Mouse (Mus musculus): ENCODE measurements at regions not wholly inside any gene's neighbourhood (a gene's known extent, or its start where the extent isn't known, plus 50 kb on each side); places are given as distances from the start of the nearest gene placed in this dataset.

DNA sequence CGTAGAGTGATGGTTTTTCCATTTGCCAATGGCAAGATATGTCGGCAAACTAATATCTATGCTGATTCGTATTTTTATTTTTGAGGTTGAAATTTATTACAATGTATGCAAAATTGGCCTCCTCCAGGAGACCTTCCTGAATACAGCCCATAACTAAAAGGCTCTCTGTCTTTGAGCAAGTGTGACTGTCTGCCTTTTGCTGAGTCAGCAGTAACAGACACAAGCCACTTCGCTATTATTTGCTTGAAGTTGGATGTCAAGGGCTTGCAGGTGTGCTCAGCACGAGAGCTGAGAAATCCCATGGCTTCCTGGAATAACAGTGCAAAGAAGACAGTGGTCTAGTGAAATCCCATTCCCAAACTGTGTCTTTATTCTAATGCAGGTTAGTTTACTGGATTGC lies 56.9 kb downstream of the Dmrt2 start:
- 89% methylated on average over 5 of the region's 5 CpGs for WGBS
- no peaks in the 10 kb centered on the region for H3K4me1 ChIP-seq (replicated peaks; ENCODE audit: control insufficient read depth, insufficient read depth, low read length)
- H3K9me3 ChIP-seq (ENCODE audit: control insufficient read depth, low read length), result no peaks in the 10 kb centered on the region
- H3K4me2 ChIP-seq (ENCODE audit: low read length), result no peak overlapping the region
- H3K36me3 ChIP-seq (ENCODE audit: control insufficient read depth, insufficient read depth), result no peaks in the 10 kb centered on the region
- no peak overlapping the region for H3K9ac ChIP-seq (replicated peaks; ENCODE audit: low read depth, low read length)
- H3K27me3 ChIP-seq (replicated peaks; ENCODE audit: control insufficient read depth, insufficient read depth, low read length), result no peaks in the 10 kb centered on the region
- no peak for ATAC-seq
- no peak overlapping the region for H3K27ac ChIP-seq (ENCODE audit: low read length)
- no peak overlapping the region for H3K4me3 ChIP-seq (replicated peaks; ENCODE audit: low read length)

DNA sequence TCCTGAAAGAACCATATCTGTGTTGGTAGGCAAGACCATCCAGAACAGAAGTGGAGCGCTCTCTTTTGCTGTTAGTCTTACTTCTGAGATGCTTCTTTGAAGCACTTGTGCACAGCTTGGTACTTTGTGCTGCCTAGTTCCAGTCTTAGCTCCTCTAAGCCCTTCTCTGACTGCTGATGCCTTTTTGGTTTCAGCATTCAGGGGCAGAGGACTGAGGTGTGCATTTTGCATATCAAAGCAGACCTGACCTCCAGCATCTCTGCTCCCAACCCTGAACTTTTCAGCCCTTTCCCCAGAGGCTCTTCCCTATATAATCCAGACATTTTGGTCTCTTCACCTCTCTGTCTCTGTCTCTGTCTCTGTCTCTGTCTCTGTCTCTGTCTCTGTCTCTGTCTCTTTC lies 57.4 kb downstream of the Dmrt2 start:
- Histone ChIP-seq H3K27ac (ENCODE audit: low read length) (no peak overlapping the region), H3K4me1 (replicated peaks; ENCODE audit: control insufficient read depth, insufficient read depth, low read length) (no peaks in the 10 kb centered on the region), H3K9ac (replicated peaks; ENCODE audit: low read depth, low read length) (no peak overlapping the region), H3K27me3 (replicated peaks; ENCODE audit: control insufficient read depth, insufficient read depth, low read length) (no peaks in the 10 kb centered on the region), H3K36me3 (ENCODE audit: control insufficient read depth, insufficient read depth) (no peaks in the 10 kb centered on the region), H3K4me3 (replicated peaks; ENCODE audit: low read length) (no peak overlapping the region), H3K9me3 (ENCODE audit: control insufficient read depth, low read length) (no peaks in the 10 kb centered on the region), H3K4me2 (ENCODE audit: low read length) (no peak overlapping the region)
- no peak for ATAC-seq
- WGBS, result 91% methylated on average over 1 of the region's 1 CpGs

DNA sequence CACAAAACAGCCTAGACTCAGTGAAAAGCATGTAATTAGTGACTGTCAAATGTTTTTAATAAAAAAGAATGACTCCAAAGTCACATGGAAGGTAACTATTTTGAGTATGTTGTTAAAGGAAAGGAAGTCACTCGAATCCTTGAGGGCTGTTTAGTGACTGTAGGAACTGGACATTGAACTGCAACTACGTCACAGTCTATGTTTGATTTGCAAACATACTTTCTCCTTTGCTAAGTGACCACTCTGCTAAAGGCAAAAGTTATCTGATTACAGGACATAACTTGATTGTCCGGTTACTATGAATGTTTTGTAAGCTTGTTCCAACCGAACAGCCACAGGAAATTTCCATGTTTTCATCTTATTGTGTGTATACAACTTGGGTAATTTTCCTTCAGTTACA lies 106.2 kb downstream of the Dmrt2 start:
- no peaks in the 10 kb centered on the region for H3K36me3 ChIP-seq (ENCODE audit: control insufficient read depth, insufficient read depth)
- no peaks in the 10 kb centered on the region for H3K27me3 ChIP-seq (replicated peaks; ENCODE audit: control insufficient read depth, insufficient read depth, low read length)
- H3K9ac ChIP-seq (replicated peaks; ENCODE audit: low read depth, low read length), result no peak overlapping the region
- H3K4me2 ChIP-seq (ENCODE audit: low read length), result no peak overlapping the region
- no peak for ATAC-seq
- H3K4me3 ChIP-seq (replicated peaks; ENCODE audit: low read length), result no peak overlapping the region
- no peaks in the 10 kb centered on the region for H3K9me3 ChIP-seq (ENCODE audit: control insufficient read depth, low read length)
- WGBS, result 88% methylated on average over 4 of the region's 4 CpGs
- H3K27ac ChIP-seq (ENCODE audit: low read length), result no peak overlapping the region
- no peaks in the 10 kb centered on the region for H3K4me1 ChIP-seq (replicated peaks; ENCODE audit: control insufficient read depth, insufficient read depth, low read length)

DNA sequence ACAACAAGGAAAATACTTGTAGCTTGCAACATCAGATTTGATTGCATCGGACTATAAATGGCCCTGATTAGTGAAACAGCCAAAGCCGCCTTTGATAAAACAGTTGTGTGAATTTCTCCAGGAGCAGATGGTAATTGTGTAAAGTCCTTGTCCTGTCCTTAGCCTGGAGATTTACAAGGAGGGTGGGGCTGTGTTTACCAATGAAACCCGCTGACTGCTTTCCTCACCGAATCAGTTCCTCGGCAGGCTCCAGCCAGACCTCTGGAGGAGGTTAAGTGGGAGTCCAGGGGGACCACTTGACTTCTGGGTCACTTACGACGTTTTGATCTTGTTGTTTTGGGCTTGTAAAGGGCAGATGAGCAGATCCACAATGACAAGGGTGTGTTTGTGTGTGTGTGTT lies 107.1 kb downstream of the Dmrt2 start:
- H3K27ac ChIP-seq (ENCODE audit: low read length), result no peak overlapping the region
- WGBS, result 75% methylated on average over 7 of the region's 7 CpGs
- no peak overlapping the region for H3K4me2 ChIP-seq (ENCODE audit: low read length)
- no peaks in the 10 kb centered on the region for H3K27me3 ChIP-seq (replicated peaks; ENCODE audit: control insufficient read depth, insufficient read depth, low read length)
- no peak overlapping the region for H3K9ac ChIP-seq (replicated peaks; ENCODE audit: low read depth, low read length)
- no peaks in the 10 kb centered on the region for H3K36me3 ChIP-seq (ENCODE audit: control insufficient read depth, insufficient read depth)
- H3K4me3 ChIP-seq (replicated peaks; ENCODE audit: low read length), result no peak overlapping the region
- H3K9me3 ChIP-seq (ENCODE audit: control insufficient read depth, low read length), result no peaks in the 10 kb centered on the region
- no peak for ATAC-seq
- no peaks in the 10 kb centered on the region for H3K4me1 ChIP-seq (replicated peaks; ENCODE audit: control insufficient read depth, insufficient read depth, low read length)

DNA sequence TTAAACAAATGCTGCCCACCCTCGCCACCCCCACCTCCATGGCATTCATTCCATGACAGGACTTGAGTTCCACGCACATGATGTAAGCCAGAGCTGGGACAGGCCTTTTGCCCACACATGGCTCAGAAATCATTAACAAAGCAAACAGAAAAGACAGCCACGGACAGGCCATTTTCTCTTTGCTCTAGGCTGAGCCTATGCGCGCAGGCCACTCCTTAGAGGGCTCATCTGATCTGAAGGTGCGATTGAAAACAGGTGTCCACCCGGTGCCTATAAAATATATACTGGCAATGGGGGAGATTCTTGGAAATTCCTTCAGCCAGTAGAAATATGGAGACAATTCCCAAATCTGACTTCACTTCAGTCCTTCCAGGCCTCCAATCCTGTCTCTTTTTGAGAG lies 109.1 kb downstream of the Dmrt2 start:
- H3K4me1 ChIP-seq (replicated peaks; ENCODE audit: control insufficient read depth, insufficient read depth, low read length), result no peaks in the 10 kb centered on the region
- H3K4me2 ChIP-seq (ENCODE audit: low read length), result no peak overlapping the region
- WGBS, result 93% methylated on average over 7 of the region's 7 CpGs
- H3K27me3 ChIP-seq (replicated peaks; ENCODE audit: control insufficient read depth, insufficient read depth, low read length), result no peaks in the 10 kb centered on the region
- H3K27ac ChIP-seq (ENCODE audit: low read length), result no peak overlapping the region
- H3K9ac ChIP-seq (replicated peaks; ENCODE audit: low read depth, low read length), result no peak overlapping the region
- no peaks in the 10 kb centered on the region for H3K9me3 ChIP-seq (ENCODE audit: control insufficient read depth, low read length)
- no peak overlapping the region for H3K4me3 ChIP-seq (replicated peaks; ENCODE audit: low read length)
- H3K36me3 ChIP-seq (ENCODE audit: control insufficient read depth, insufficient read depth), result no peaks in the 10 kb centered on the region
- no peak for ATAC-seq

DNA sequence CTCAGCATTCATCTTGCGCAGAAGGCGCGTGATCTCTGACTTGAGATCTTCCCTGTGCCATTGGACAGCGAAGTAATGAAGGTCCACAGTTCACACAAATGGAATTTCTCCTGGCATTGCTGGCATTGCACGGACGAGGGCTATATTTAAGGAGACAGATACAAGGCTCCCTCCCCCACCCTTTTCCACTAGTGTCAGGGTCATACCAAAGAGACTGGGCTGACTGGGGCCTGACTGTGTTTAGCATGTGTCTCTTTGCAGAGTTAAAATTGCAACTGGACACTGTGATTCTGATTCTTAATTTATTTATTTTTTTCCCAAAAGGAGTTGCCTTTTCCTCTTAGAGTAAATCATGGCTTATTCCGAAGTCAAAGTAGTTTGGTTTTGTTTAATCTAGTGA lies 130.5 kb downstream of the Dmrt2 start:
- no peak overlapping the region for H3K9ac ChIP-seq (replicated peaks; ENCODE audit: low read depth, low read length)
- WGBS, result 91% methylated on average over 7 of the region's 7 CpGs
- no peak for ATAC-seq

DNA sequence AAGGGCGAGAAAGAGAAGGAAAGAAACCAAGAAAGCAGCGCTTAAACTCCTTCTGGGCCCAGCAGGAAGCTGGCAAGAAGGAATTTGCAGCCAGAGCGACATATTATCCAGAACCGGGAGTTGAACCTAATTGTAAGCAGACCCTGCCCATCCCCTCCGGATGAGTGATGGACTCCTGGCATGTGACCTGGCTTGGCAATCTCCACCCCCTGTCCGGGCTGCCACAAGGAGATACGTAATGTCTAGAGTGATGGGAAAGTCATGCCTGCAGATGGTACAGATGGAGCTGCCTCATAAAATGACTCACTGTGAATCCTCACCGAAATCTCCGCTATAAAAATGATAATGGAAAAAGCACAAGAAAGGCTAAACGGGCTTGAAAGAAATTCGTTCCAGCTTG lies 133.1 kb downstream of the Dmrt2 start:
- Histone ChIP-seq H3K4me3 (replicated peaks; ENCODE audit: low read length) (no peak overlapping the region), H3K27ac (ENCODE audit: low read length) (no peak overlapping the region), H3K27me3 (replicated peaks; ENCODE audit: control insufficient read depth, insufficient read depth, low read length) (no peaks in the 10 kb centered on the region), H3K4me2 (ENCODE audit: low read length) (no peak overlapping the region), H3K9me3 (ENCODE audit: control insufficient read depth, low read length) (no peaks in the 10 kb centered on the region), H3K4me1 (replicated peaks; ENCODE audit: control insufficient read depth, insufficient read depth, low read length) (no peaks in the 10 kb centered on the region), H3K9ac (replicated peaks; ENCODE audit: low read depth, low read length) (no peak overlapping the region), H3K36me3 (ENCODE audit: control insufficient read depth, insufficient read depth) (no peaks in the 10 kb centered on the region)
- no peak for ATAC-seq
- 71% methylated on average over 11 of the region's 11 CpGs for WGBS

More for the DNA sequence above, 130.5 kb downstream of the Dmrt2 start:
- no peaks in the 10 kb centered on the region for H3K36me3 ChIP-seq (ENCODE audit: control insufficient read depth, insufficient read depth)
- H3K4me2 ChIP-seq (ENCODE audit: low read length), result no peak overlapping the region
- no peak overlapping the region for H3K4me3 ChIP-seq (replicated peaks; ENCODE audit: low read length)
- H3K4me1 ChIP-seq (replicated peaks; ENCODE audit: control insufficient read depth, insufficient read depth, low read length), result no peaks in the 10 kb centered on the region
- H3K9me3 ChIP-seq (ENCODE audit: control insufficient read depth, low read length), result no peaks in the 10 kb centered on the region
- no peaks in the 10 kb centered on the region for H3K27me3 ChIP-seq (replicated peaks; ENCODE audit: control insufficient read depth, insufficient read depth, low read length)
- no peak overlapping the region for H3K27ac ChIP-seq (ENCODE audit: low read length)

DNA sequence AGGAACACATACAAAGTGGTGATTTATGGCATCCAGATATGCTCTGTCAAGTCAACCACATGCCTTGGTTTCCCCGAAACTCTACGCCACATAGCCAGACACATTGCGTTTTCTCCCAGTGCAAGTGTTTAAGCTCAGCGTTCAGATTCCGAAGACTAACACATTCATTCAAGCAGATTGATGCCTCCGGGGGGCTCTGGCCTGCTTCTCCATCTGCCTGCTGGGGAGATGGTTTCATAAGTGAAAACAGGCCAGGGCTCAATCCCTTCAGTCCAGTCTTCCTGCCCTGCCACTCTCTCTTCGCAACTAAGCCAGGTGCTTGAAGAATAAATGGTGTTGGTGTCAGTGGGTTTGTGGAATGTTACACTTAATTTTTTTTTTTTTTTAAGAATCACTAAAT lies 141.4 kb downstream of the Dmrt2 start:
- Histone ChIP-seq H3K9ac (replicated peaks; ENCODE audit: low read depth, low read length) (no peak overlapping the region), H3K27me3 (replicated peaks; ENCODE audit: control insufficient read depth, insufficient read depth, low read length) (no peaks in the 10 kb centered on the region), H3K27ac (ENCODE audit: low read length) (no peak overlapping the region), H3K9me3 (ENCODE audit: control insufficient read depth, low read length) (no peaks in the 10 kb centered on the region), H3K4me1 (replicated peaks; ENCODE audit: control insufficient read depth, insufficient read depth, low read length) (no peaks in the 10 kb centered on the region), H3K36me3 (ENCODE audit: control insufficient read depth, insufficient read depth) (no peaks in the 10 kb centered on the region), H3K4me2 (ENCODE audit: low read length) (no peak overlapping the region), H3K4me3 (replicated peaks; ENCODE audit: low read length) (no peak overlapping the region)
- WGBS, result 85% methylated on average over 7 of the region's 7 CpGs
- no peak for ATAC-seq

DNA sequence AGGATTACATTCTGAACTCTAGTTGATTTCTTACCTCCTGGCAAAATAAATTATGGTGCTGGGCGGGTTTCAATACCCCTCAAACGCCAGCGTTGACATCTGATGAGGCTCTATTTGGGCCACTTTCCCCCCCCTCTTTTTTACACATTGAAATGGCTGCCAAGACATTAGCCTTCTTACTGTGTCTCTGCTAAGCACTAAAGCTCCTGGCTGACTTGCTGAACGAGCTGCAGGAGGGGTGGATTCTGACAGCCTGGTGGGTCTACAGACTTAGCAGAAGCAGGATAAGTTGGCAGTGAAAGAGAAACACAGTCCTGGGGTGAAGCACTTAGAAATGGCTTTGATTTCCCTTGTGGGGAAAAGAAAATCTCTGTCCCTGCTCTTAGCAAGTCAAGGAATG lies 172.9 kb downstream of the Dmrt2 start:
- Histone ChIP-seq H3K4me2 (ENCODE audit: low read length) (no peak overlapping the region), H3K27ac (ENCODE audit: low read length) (no peak overlapping the region), H3K36me3 (ENCODE audit: control insufficient read depth, insufficient read depth) (no peaks in the 10 kb centered on the region), H3K4me1 (replicated peaks; ENCODE audit: control insufficient read depth, insufficient read depth, low read length) (0 out of 2 replicates have a peak, but pooled peaks cover 2% of the 10 kb centered on the region), H3K9me3 (ENCODE audit: control insufficient read depth, low read length) (no peaks in the 10 kb centered on the region), H3K9ac (replicated peaks; ENCODE audit: low read depth, low read length) (no peak overlapping the region), H3K4me3 (replicated peaks; ENCODE audit: low read length) (no peak overlapping the region), H3K27me3 (replicated peaks; ENCODE audit: control insufficient read depth, insufficient read depth, low read length) (no peaks in the 10 kb centered on the region)
- 46% methylated on average over 4 of the region's 4 CpGs for WGBS
- ATAC-seq, result peak; percentile 78

DNA sequence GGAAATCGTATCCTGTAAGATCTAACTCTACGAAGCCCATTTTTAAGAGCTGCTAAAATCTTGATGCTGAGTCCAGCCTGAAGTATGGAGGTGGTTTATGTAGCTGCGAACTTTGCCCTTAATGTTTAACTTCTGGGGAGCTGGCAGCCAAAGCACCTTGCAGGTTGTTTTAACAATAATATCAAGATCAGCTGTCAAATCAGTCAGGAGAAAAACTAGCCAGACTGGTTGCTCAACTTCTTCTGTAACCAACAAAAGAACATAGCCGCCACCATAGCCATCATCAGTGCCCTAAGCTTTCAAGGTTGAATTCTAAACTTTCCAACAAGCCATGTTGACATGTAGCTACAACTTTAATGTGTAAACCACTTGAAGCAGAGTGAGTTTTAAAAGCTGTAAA lies 184.1 kb downstream of the Dmrt2 start:
- no peak overlapping the region for H3K9ac ChIP-seq (replicated peaks; ENCODE audit: low read depth, low read length)
- H3K4me2 ChIP-seq (ENCODE audit: low read length), result no peak overlapping the region
- ATAC-seq, result no peak
- H3K9me3 ChIP-seq (ENCODE audit: control insufficient read depth, low read length), result no peaks in the 10 kb centered on the region
- no peak overlapping the region for H3K27ac ChIP-seq (ENCODE audit: low read length)
- no peaks in the 10 kb centered on the region for H3K27me3 ChIP-seq (replicated peaks; ENCODE audit: control insufficient read depth, insufficient read depth, low read length)
- no peaks in the 10 kb centered on the region for H3K36me3 ChIP-seq (ENCODE audit: control insufficient read depth, insufficient read depth)
- no peaks in the 10 kb centered on the region for H3K4me1 ChIP-seq (replicated peaks; ENCODE audit: control insufficient read depth, insufficient read depth, low read length)
- 89% methylated on average over 4 of the region's 4 CpGs for WGBS
- no peak overlapping the region for H3K4me3 ChIP-seq (replicated peaks; ENCODE audit: low read length)
